Mouse (Mus musculus) heart, postnatal 0 days (tissue): Measurements from ENCODE around the gene Atg4d.

ENCODE experiments used
- CTCF ChIP-seq: IDR thresholded peaks from 2 replicates; pipeline ENCODE4 v1.5.1; 2016; ENCODE audit warnings: antibody characterized with exemption, control low read depth, low read depth
- EP300 ChIP-seq: IDR thresholded peaks from 2 replicates; pipeline ENCODE4 v1.6.1; 2016; ENCODE audit warnings: antibody characterized with exemption, low read depth

DNA sequence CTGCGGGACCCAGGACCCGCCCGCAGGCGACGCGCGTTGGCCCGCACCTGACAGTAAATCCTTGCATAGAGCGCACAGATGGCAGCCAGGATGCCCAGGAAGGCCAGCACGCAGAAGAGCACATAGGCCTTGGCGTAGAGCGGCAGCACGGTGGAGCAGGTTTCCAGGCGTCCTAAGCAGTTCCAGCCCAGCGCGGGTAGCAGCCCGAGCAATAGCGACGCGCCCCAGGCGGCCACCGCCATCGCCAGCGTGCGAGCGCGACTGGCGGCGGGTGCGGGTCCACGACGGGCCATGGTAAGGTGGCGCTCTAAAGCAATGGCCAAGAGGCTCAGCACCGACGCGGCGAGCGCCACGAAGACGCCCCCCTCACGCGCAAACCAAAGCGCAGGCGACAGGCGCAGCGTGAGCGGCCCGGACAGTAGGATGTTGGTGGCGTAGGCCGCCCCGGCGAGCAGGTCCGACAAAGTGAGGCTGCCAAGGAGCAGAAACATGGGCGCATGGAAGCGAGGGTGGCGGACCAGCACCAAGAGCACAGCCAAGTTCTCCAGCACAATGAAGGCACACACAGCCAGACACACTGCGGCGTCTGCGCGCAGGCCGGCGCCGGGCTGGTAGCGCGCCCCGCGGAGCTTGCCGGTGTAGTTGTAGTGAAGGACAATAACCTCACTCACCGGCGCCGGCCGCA lies 20.5 kb upstream of the Atg4d start:
- TF ChIP-seq CTCF, result 0 out of 2 replicates have a peak, but pooled peaks have one; percentile 7
- no peak for TF ChIP-seq EP300
